Mouse (Mus musculus) forebrain, postnatal 0 days (tissue): ENCODE measurements around the gene Ccni. TPM values are rescaled to one million over a fixed set of nuclear protein-coding genes. Genes with fewer than 3 reads are reported as not detected.

Source experiments
- ATAC-seq: fragments of 200-750 bp; cut with Nextera tagmentation; 2 replicates; pipeline ENCODE4 v1.8.0; 2017; ENCODE audit warnings: mild to moderate bottlenecking, moderate library complexity
- DNase-seq: peaks from one replicate; pipeline ENCODE4 v3.0.0-alpha.2; 2015
- H3K27ac ChIP-seq: fragments of 300-500 bp; sonication (generic); 2 replicates; pipeline ENCODE4 v1.5.1; 2014; ENCODE audit warnings: low read depth, mild to moderate bottlenecking, antibody characterized with exemption, low read length, moderate library complexity, mixed read lengths
- H3K27me3 ChIP-seq: fragments of 300-500 bp; sonication (generic); 2 replicates; pipeline ENCODE4 v1.6.1; 2014; ENCODE audit warnings: mild to moderate bottlenecking, low read length, mixed read lengths; ENCODE audit not compliant: insufficient read depth
- H3K36me3 ChIP-seq: fragments of 300-500 bp; sonication (generic); 2 replicates; pipeline ENCODE4 v1.6.1; 2014; ENCODE audit warnings: mild to moderate bottlenecking, moderate library complexity; ENCODE audit not compliant: insufficient read depth
- H3K4me1 ChIP-seq: fragments of 300-500 bp; sonication (generic); 2 replicates; pipeline ENCODE4 v1.6.1; 2014; ENCODE audit warnings: antibody characterized with exemption; ENCODE audit not compliant: insufficient read depth
- H3K4me2 ChIP-seq: fragments of 300-500 bp; sonication (generic); 2 replicates; pipeline ENCODE4 v1.6.1; 2014; ENCODE audit warnings: low read depth, mild to moderate bottlenecking, moderate library complexity
- H3K4me3 ChIP-seq: fragments of 300-500 bp; sonication (generic); 2 replicates; pipeline ENCODE4 v1.5.1; 2014; ENCODE audit warnings: low read depth, low read length, mixed read lengths
- H3K9ac ChIP-seq: fragments of 300-500 bp; sonication (generic); 2 replicates; pipeline ENCODE4 v1.6.1; 2014; ENCODE audit warnings: mild to moderate bottlenecking
- H3K9me3 ChIP-seq: fragments of 300-500 bp; sonication (generic); 2 replicates; pipeline ENCODE4 v1.6.1; 2016; ENCODE audit warnings: low read length
- CTCF ChIP-seq: sonication (generic); IDR thresholded peaks from 2 replicates; pipeline ENCODE4 v1.5.1; 2016; ENCODE audit warnings: antibody characterized with exemption, control low read depth, low read depth
- WGBS: fragments of 180-500 bp; shearing (Covaris S2); extraction: QIAGEN DNeasy Blood & Tissue Kit; methylation state at CpG from one replicate; pipeline ENCODE4 v1.1.7; 2014; 5-methylcytosine and 5-hydroxymethylcytosine counted together
- polyA plus RNA-seq: library from polyadenylated mRNA; unstranded; fragments of >200 nt; fragmentation: Nextera tagmentation; extraction: Ambion mirVana; gene quantifications from 2 replicates; pipeline ENCODE4 v1.2.1, GENCODE M21; 2015
- total RNA-seq: library from RNA; depleted of rRNA; stranded (reverse); fragments of >200 nt; gene quantifications from 2 replicates; pipeline ENCODE4 v1.2.3, GENCODE M21; 2014

Gene Ccni
- total and polyA plus RNA-seq, 2 experiments from 2014 or later = 133 to 284 TPM

DNA sequence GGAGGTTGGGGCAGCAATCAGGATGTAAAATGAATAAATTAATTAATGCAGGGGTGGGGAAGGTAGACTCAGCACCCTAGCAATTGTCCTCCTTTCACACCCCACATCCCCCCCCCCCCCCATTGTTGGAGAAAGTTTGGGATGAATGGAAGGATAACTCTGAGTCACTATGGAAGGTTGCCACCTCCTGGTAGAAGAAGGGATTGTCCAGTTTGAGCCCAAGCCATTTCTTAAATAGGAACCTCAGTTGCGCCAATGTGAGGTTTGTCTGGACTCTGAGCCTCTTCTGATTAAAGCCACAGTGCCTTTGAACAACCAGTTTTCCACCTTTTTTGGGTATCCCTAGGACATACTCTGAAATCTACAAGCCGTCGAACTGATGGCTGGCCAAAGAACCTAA lies 42.8 kb downstream of the Ccni start:
- WGBS = 70% methylated on average over 3 of the region's 3 CpGs
- Histone ChIP-seq H3K4me2 (no peak overlapping the region), H3K4me3 (no peak overlapping the region), H3K27ac (no peak overlapping the region), H3K9me3 (no peaks in the 10 kb centered on the region), H3K4me1 (no peaks in the 10 kb centered on the region), H3K9ac (no peak overlapping the region), H3K27me3 (no peaks in the 10 kb centered on the region), H3K36me3 (peaks cover 62% of the 10 kb centered on the region)
- TF ChIP-seq CTCF = peak; percentile 80
- peak; percentile 73 for DNase-seq
- ATAC-seq = peak; percentile 18; the same call in 1 of the 2 replicates

DNA sequence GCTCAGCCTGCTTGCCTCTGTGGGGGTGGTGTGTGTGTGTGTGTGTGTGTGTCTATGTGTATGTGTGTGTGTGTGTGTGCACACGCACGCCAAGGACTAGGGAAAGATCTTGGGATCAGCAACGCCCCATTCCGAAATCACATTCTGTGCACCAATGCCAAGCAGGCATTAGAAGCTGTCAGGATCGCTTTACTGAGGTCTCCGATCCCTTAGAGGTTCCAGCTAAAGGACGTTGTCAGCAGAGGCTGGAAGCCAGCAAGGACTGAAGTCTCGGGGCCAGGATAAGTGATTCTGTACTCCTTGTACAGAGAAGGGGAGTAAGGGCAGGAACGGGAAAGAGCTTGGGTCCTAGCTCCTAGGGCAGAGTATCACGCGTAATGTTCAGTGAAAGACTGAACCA lies 51.9 kb downstream of the Ccni start:
- no peak for TF ChIP-seq CTCF
- H3K36me3 ChIP-seq = peaks cover 39% of the 10 kb centered on the region
- 90% methylated on average over 11 of the region's 11 CpGs for WGBS

DNA sequence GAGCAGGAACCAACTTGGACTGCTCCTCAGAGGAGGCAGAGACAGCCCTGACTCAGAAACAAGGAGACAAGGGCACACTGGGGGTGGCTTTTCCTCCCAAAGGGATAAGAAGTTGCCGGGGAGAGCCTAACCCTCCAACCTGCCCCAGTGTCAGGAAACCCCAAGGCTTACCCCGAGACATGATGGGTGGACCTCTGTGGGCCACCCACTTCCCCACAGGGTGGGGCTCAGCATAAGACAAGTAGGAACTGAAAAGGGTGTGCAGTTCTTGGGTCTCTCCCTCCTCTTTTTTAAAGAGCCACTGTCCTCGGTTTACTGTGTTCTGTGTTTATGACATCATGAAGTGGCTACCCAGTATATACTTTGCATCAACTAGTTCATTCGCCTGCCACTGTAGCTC lies 53.8 kb downstream of the Ccni start:
- H3K9ac ChIP-seq = no peak overlapping the region
- no peak overlapping the region for H3K27ac ChIP-seq
- ATAC-seq (0 out of 2 replicates have a peak, but pooled peaks have one; percentile 8), DNase-seq (no peak)
- H3K9me3 ChIP-seq = no peaks in the 10 kb centered on the region
- H3K4me3 ChIP-seq = no peak overlapping the region
- H3K4me1 ChIP-seq = no peaks in the 10 kb centered on the region; the same call in 1 of the 2 replicates
- H3K36me3 ChIP-seq = peaks cover 28% of the 10 kb centered on the region
- no peak overlapping the region for H3K4me2 ChIP-seq
- 81% methylated on average over 4 of the region's 4 CpGs for WGBS
- no peak for TF ChIP-seq CTCF
- no peaks in the 10 kb centered on the region for H3K27me3 ChIP-seq

More for the DNA sequence above, 51.9 kb downstream of the Ccni start:
- no peak for DNase-seq
- no peaks in the 10 kb centered on the region for H3K9me3 ChIP-seq
- no peak overlapping the region for H3K27ac ChIP-seq
- H3K4me2 ChIP-seq = no peak overlapping the region
- H3K4me3 ChIP-seq = no peak overlapping the region
- ATAC-seq = no peak
- H3K27me3 ChIP-seq = no peaks in the 10 kb centered on the region
- no peak overlapping the region for H3K9ac ChIP-seq
- H3K4me1 ChIP-seq = no peaks in the 10 kb centered on the region; the same call in 1 of the 2 replicates

DNA sequence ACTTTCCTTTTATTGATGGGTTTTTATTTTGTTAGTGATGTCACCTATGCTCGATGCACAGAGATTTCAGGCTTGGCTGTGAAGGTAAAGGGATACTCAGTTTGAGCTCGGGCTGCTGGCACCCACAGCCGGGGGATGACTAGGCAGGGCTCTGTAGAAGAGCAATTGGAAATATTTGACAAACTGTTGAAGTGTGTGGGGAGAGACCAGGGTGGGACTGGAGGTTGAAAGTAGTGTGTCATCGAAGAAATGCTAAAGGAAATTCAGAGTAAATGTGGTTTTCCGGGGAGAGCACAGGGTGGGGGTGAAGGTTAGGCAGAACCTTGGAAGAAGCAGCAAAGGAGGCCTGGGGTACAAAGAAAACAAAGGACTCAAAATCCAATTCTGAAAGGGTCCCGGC lies 54.3 kb downstream of the Ccni start:
- Histone ChIP-seq H3K36me3 (peaks cover 25% of the 10 kb centered on the region), H3K4me2 (no peak overlapping the region), H3K27me3 (no peaks in the 10 kb centered on the region), H3K4me3 (no peak overlapping the region), H3K4me1 (no peaks in the 10 kb centered on the region; the same call in 1 of the 2 replicates), H3K9me3 (no peaks in the 10 kb centered on the region), H3K9ac (no peak overlapping the region), H3K27ac (no peak overlapping the region)
- WGBS = 59% methylated on average over 6 of the region's 6 CpGs
- DNase-seq (no peak), ATAC-seq (no peak)
- no peak for TF ChIP-seq CTCF

DNA sequence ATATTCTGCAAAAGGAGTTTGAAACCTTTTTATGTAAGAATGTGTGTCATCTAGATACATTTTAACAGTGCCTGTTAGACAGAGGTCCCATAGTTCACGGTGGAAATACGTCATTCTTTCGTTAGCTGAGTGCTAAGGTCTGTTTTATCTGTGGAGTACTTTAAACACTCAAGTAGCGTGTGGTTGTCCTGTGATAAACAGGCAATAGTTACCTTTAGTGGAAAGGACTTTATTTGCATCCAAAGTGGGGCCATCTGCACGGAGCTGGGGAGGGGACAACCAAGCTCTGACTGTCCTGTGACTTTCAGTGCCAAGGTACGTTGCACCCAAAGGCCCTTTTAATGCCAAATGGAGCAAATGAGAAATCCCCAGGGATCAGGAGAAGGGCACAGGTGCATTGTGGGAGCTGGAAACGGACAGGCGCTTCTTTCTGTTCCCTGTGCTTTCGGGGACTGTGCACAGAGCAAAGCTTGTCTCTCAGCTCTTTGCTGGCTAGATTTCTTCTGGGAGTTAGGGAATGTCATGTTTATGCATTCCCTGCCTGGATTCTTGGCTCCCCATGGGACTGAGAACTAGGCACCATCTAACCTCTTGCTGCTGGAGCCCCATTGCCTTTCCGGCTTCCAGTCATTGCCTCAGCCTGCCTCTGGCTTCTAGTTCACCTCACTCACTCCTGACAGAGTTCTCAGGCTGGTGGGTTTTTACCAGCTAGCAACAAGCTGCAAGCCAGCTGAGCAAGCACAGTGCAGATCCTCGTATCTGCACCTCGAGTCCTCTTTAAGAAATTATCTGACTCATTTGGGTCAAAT lies 56.1 kb downstream of the Ccni start:
- Histone ChIP-seq H3K4me3 (no peak overlapping the region), H3K27ac (no peak overlapping the region), H3K36me3 (peaks cover 12% of the 10 kb centered on the region), H3K4me2 (no peak overlapping the region), H3K9ac (no peak overlapping the region), H3K9me3 (no peaks in the 10 kb centered on the region), H3K4me1 (no peaks in the 10 kb centered on the region; the same call in 1 of the 2 replicates), H3K27me3 (no peaks in the 10 kb centered on the region)
- WGBS = 79% methylated on average over 12 of the region's 12 CpGs
- TF ChIP-seq CTCF = no peak
- ATAC-seq (no peak), DNase-seq (no peak)

DNA sequence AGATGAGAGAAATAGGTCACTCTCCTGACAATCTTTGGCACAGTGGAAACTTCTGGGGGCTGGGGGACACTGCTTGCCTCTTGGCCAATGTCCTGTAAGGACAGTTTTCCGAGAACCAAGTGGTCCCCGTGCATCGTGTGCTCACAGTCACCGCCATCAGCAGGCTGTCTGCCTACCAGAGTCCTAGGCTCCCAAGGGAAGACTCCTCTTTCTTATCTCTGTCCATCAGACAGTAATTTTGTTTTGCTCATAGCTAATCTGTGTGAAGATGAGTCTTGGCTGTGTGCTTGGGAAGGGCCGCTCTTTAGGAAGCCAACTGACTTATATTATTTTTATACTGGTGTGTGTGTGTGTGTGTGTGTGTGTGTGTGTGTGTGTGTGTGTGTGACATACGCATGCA lies 60.8 kb downstream of the Ccni start:
- no peak for ATAC-seq
- H3K9me3 ChIP-seq = no peaks in the 10 kb centered on the region
- TF ChIP-seq CTCF = no peak
- H3K36me3 ChIP-seq = peaks cover 25% of the 10 kb centered on the region
- no peak overlapping the region for H3K27ac ChIP-seq
- H3K4me1 ChIP-seq = no peaks in the 10 kb centered on the region
- WGBS = 67% methylated on average over 6 of the region's 6 CpGs
- H3K27me3 ChIP-seq = no peaks in the 10 kb centered on the region
- H3K4me3 ChIP-seq = no peak overlapping the region
- DNase-seq = no peak
- H3K9ac ChIP-seq = no peak overlapping the region
- no peak overlapping the region for H3K4me2 ChIP-seq

DNA sequence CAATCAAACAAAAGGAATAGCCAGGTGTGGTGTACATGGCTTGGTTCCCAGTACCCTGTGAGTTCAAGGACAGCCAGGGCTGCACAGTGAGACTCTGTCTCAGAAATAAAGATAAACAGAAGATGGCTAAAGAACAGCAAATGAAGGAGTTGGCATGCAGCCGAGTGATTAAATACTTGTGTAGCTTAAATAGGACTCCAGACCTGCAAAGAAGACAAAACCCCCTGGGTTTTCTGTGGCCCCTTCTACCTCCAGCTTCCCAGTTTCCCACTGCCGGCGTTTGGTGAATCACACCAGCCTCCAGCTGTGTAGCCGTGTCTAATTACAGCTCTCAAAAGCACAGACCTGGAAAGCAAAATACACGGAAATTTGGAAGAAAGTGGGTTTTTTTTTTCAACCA lies 61.4 kb downstream of the Ccni start:
- Histone ChIP-seq H3K4me2 (no peak overlapping the region), H3K9ac (no peak overlapping the region), H3K27me3 (no peaks in the 10 kb centered on the region), H3K36me3 (peaks cover 20% of the 10 kb centered on the region), H3K4me1 (no peaks in the 10 kb centered on the region), H3K4me3 (no peak overlapping the region), H3K27ac (no peak overlapping the region), H3K9me3 (no peaks in the 10 kb centered on the region)
- WGBS = 13% methylated on average over 5 of the region's 5 CpGs
- ATAC-seq = no peak
- no peak for DNase-seq
- no peak for TF ChIP-seq CTCF
